Mouse (Mus musculus) embryonic fibroblast, embryonic 13.5 days (primary cell): Measurements from ENCODE around the gene Git2.

Experiments used
- CTCF ChIP-seq: IDR thresholded peaks from 2 replicates; pipeline ENCODE4 v1.5.1; 2011; ENCODE audit warnings: mild to moderate bottlenecking, control low read depth, low read length, moderate library complexity, borderline replicate concordance; ENCODE audit not compliant: insufficient read depth
- POLR2A ChIP-seq: IDR thresholded peaks from 2 replicates; pipeline ENCODE4 v1.6.1; 2011; ENCODE audit warnings: low read depth, mild to moderate bottlenecking, control low read depth, low read length, moderate library complexity

- TF ChIP-seq CTCF (no peak), POLR2A (no peak)
Observed at GRCm38 (mm10) chr5:114728160-114728559, 47.2 kb downstream of the Git2 start.
